In genomic region chr12:103331491-103331890, GRCm38 (mm10) we compare ENCODE assay signal across 26 mouse cellular contexts. TPM values are rescaled to one million over a fixed set of nuclear protein-coding genes. Genes with fewer than 3 reads are reported as not detected.
DNase-seq lines count a peak whose midpoint lies in the region; ATAC-seq and TF ChIP-seq lines count a peak whose summit lies in the region.
"Had no signal": no experiment of that assay in that cellular context is flagged by ENCODE, and none has a peak within 500 bp of the region (broad histone marks: within the 10 kb centered on the region; RNA-seq: fewer than 3 reads in every experiment).

No protein-coding gene starts in this region.

- no peaks in the 10 kb centered on the region for H3K9me3 ChIP-seq in heart, postnatal 0 days (replicated peaks; ENCODE audit: control insufficient read depth, low read length)
- no peaks in the 10 kb centered on the region for H3K9me3 ChIP-seq in embryonic facial prominence, embryonic 10.5 days
- H3K9me3 ChIP-seq: embryonic facial prominence, embryonic 15.5 days; forebrain, embryonic 10.5 days; hindbrain, embryonic 12.5 days; intestine, embryonic 15.5 days; kidney, embryonic 15.5 days; midbrain, embryonic 10.5 days had no signal

- no peak overlapping the region for H3K9ac ChIP-seq in heart, postnatal 0 days (replicated peaks; ENCODE audit: low read depth, low read length)
- H3K9ac ChIP-seq: embryonic facial prominence, embryonic 15.5 days; hindbrain, embryonic 12.5 days; intestine, embryonic 15.5 days; kidney, embryonic 15.5 days had no signal

- peak overlapping the region; percentile 40; the same call in 1 of the 2 replicates for H3K27ac ChIP-seq in heart, postnatal 0 days (ENCODE audit: low read depth)
- H3K27ac ChIP-seq in embryonic facial prominence, embryonic 10.5 days (replicated peaks): no peak overlapping the region
- H3K27ac ChIP-seq: embryonic facial prominence, embryonic 15.5 days; forebrain, embryonic 10.5 days; hindbrain, embryonic 12.5 days; intestine, embryonic 15.5 days; kidney, embryonic 15.5 days; midbrain, embryonic 10.5 days had no signal

- peaks cover 24% of the 10 kb centered on the region for H3K4me1 ChIP-seq in heart, postnatal 0 days (ENCODE audit: control insufficient read depth, insufficient read depth)
- peaks cover 28% of the 10 kb centered on the region for H3K4me1 ChIP-seq in embryonic facial prominence, embryonic 10.5 days
- H3K4me1 ChIP-seq: embryonic facial prominence, embryonic 15.5 days; kidney, embryonic 15.5 days had no signal

- H3K36me3 ChIP-seq in heart, postnatal 0 days (replicated peaks; ENCODE audit: control insufficient read depth, insufficient read depth, low read length): peaks cover 61% of the 10 kb centered on the region
- H3K36me3 ChIP-seq in embryonic facial prominence, embryonic 10.5 days (replicated peaks): no peaks in the 10 kb centered on the region
- H3K36me3 ChIP-seq: embryonic facial prominence, embryonic 15.5 days; forebrain, embryonic 10.5 days; hindbrain, embryonic 12.5 days; intestine, embryonic 15.5 days; kidney, embryonic 15.5 days; midbrain, embryonic 10.5 days had no signal

- 28% methylated on average over 4 of the region's 4 CpGs for WGBS in heart, postnatal 0 days
- WGBS in embryonic facial prominence, embryonic 10.5 days: 75% methylated on average over 4 of the region's 4 CpGs

- no peak overlapping the region for H3K4me3 ChIP-seq in heart, postnatal 0 days (ENCODE audit: low read depth, low read length)
- no peak overlapping the region for H3K4me3 ChIP-seq in embryonic facial prominence, embryonic 10.5 days
- H3K4me3 ChIP-seq: embryonic facial prominence, embryonic 15.5 days; forebrain, embryonic 10.5 days; hindbrain, embryonic 12.5 days; intestine, embryonic 15.5 days; kidney, embryonic 15.5 days; midbrain, embryonic 10.5 days had no signal

- no peaks in the 10 kb centered on the region for H3K27me3 ChIP-seq in heart, postnatal 0 days (ENCODE audit: control insufficient read depth, insufficient read depth, low read length)
- peaks cover 19% of the 10 kb centered on the region; the same call in 1 of the 2 replicates for H3K27me3 ChIP-seq in embryonic facial prominence, embryonic 10.5 days (replicated peaks; ENCODE audit: low read depth, poor library complexity, severe bottlenecking)
- H3K27me3 ChIP-seq: CH12.LX; embryonic facial prominence, embryonic 15.5 days; intestine, embryonic 15.5 days; kidney, embryonic 15.5 days had no signal

- no peak for ATAC-seq in heart, postnatal 0 days (ENCODE audit: insufficient read depth, low read depth)
- ATAC-seq: intestine, embryonic 15.5 days had no signal

- no peak for DNase-seq in heart, postnatal 0 days (ENCODE audit: low spot score)
- DNase-seq in heart, postnatal 4 days: no peak
- peak; percentile 87 for DNase-seq in T-cell, adult 2 months (ENCODE audit: low spot score)
- DNase-seq in thymus, adult 18-20 months: peak; percentile 54 to 81
- no peak for DNase-seq in ovary, postnatal 10 days (ENCODE audit: low spot score)
- no peak for DNase-seq in frontal cortex, postnatal 14 days (ENCODE audit: low spot score in 2 of 2)
- DNase-seq in embryonic facial prominence, embryonic 10.5 days (ENCODE audit: low spot score): no peak
- DNase-seq: adrenal gland, postnatal 14 days; cerebellum, adult 9-11 months; gastrocnemius, postnatal 25 days; layer of hippocampus, postnatal 36 days; left cerebral cortex, postnatal 4 days; lung, adult 18-20 months; lung, postnatal 36 days; right cerebral cortex, postnatal 4 days had no signal

- TF ChIP-seq CTCF in heart, postnatal 0 days (IDR thresholded peaks at IDR 0.05; ENCODE audit: low read depth): no peak

- no peak overlapping the region for H3K4me2 ChIP-seq in heart, postnatal 0 days (ENCODE audit: low read depth, low read length)
- H3K4me2 ChIP-seq: embryonic facial prominence, embryonic 15.5 days; heart, embryonic 11.5 days; hindbrain, embryonic 12.5 days; intestine, embryonic 15.5 days; kidney, embryonic 15.5 days had no signal

- TF ChIP-seq EP300 in heart, postnatal 0 days (IDR thresholded peaks at IDR 0.05; ENCODE audit: low read depth): no peak

RNA-seq across cellular contexts. Expression of gene Fam181a, which starts 20.7 kb away (rescaled TPM):
- total RNA-seq in heart, postnatal 0 days (2014; rRNA removed; ENCODE audit: low replicate concordance): not detected in 2 replicates
- not detected in 2 replicates for polyA plus RNA-seq in heart, postnatal 0 days (2015; fragmentation: Nextera tagmentation; extraction: Ambion mirVana)
- not detected for total RNA-seq in heart, postnatal 4 days (2021)
- polyA plus RNA-seq in embryonic facial prominence, embryonic 10.5 days (2016; fragmentation: Nextera tagmentation; extraction: Ambion mirVana): 3.6 and 9.3 TPM in 2 replicates
- total RNA-seq: adrenal gland, postnatal 14 days; CH12.LX; gastrocnemius, postnatal 25 days; liver, adult 2 months; monocyte, adult 5-6 weeks had no signal
- polyA plus RNA-seq: embryonic facial prominence, embryonic 15.5 days; heart, embryonic 11.5 days; kidney, embryonic 15.5 days; large intestine, adult 2 months; liver, adult 2 months had no signal

RNA-seq across cellular contexts. Expression of gene Asb2, which starts 24.3 kb away (rescaled TPM):
- total RNA-seq in heart, postnatal 0 days (2014; rRNA removed; ENCODE audit: low replicate concordance): 572 and 632 TPM in 2 replicates
- 289 and 380 TPM in 2 replicates for polyA plus RNA-seq in heart, postnatal 0 days (2015; fragmentation: Nextera tagmentation; extraction: Ambion mirVana)
- total RNA-seq in heart, postnatal 4 days (2021): 100 to 1,000 TPM; 330 to 353 TPM
- polyA plus RNA-seq in embryonic facial prominence, embryonic 10.5 days (2016; fragmentation: Nextera tagmentation; extraction: Ambion mirVana): 0.51 and 0.75 TPM in 2 replicates

RNA-seq across cellular contexts. Expression of gene Otub2, which starts 57.0 kb away (rescaled TPM):
- total RNA-seq in heart, postnatal 0 days (2014; rRNA removed; ENCODE audit: low replicate concordance): 8.6 and 12.2 TPM in 2 replicates
- polyA plus RNA-seq in heart, postnatal 0 days (2015; fragmentation: Nextera tagmentation; extraction: Ambion mirVana): 5.0 and 5.7 TPM in 2 replicates
- total RNA-seq in heart, postnatal 4 days (2021): 1 to 10 TPM; 3.7 to 4.2 TPM
- 8.7 and 12.2 TPM in 2 replicates for polyA plus RNA-seq in embryonic facial prominence, embryonic 10.5 days (2016; fragmentation: Nextera tagmentation; extraction: Ambion mirVana)

Comparison
In these comparisons a context has a peak if more than half of its experiments do, and no peak if none do; other contexts are left out.
1. DNase-seq: peak in T-cell, adult 2 months (single experiment) and thymus, adult 18-20 months (2 of 2); none in heart, postnatal 0 days (single experiment), heart, postnatal 4 days (single experiment), ovary, postnatal 10 days (single experiment), frontal cortex, postnatal 14 days (0 of 2) and embryonic facial prominence, embryonic 10.5 days (single experiment).